ENCODE assay signal across 9 mouse cellular contexts in the genomic region with DNA sequence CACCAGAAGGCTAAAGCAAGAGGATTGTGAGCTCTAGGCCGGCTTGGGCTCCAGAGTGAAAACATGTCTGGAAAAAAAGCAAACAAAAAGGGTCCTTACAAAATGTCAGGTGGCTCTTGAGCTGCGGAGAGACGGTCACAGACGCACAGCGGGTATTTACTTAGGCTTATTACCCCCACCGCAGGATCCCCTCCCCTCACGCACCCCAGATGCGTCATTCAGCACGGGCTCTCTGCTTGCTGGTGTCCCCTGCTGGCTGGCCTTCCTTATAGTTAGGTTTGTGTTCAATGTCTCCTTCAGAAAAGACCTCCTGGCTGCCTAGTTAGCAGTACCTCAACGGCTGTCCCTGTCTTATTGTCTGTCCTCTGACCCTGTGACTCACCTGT. TPM values are rescaled to one million over a fixed set of nuclear protein-coding genes. Genes with fewer than 3 reads are reported as not detected.
A peak's percentile ranks its signal among the peaks of the same experiment; 100 is the strongest.
DNase-seq lines count a peak whose midpoint lies in the region; ATAC-seq and TF ChIP-seq lines count a peak whose summit lies in the region.
"Had no signal": no experiment of that assay in that cellular context is flagged by ENCODE, and none has a peak within 500 bp of the region (broad histone marks: within the 10 kb centered on the region; RNA-seq: fewer than 3 reads in every experiment).

No protein-coding gene starts in this region.

- no peaks in the 10 kb centered on the region for H3K36me3 ChIP-seq in forebrain, embryonic 15.5 days
- H3K36me3 ChIP-seq in limb, embryonic 12.5 days = no peaks in the 10 kb centered on the region
- no peaks in the 10 kb centered on the region for H3K36me3 ChIP-seq in midbrain, embryonic 14.5 days (ENCODE audit: control insufficient read depth, insufficient read depth, low read length)

- no peak for TF ChIP-seq POLR2A in brain, embryonic 14.5 days (IDR thresholded peaks at IDR 0.05; ENCODE audit: borderline replicate concordance, extremely low read depth, insufficient read depth, insufficient read length, poor library complexity, severe bottlenecking)

- TF ChIP-seq CTCF in brain, embryonic 14.5 days (IDR thresholded peaks at IDR 0.05; ENCODE audit: borderline replicate concordance, extremely low read depth, insufficient read depth, insufficient read length) = peak; percentile 46

- peak overlapping the region; percentile 88 for H3K4me2 ChIP-seq in forebrain, embryonic 15.5 days (replicated peaks)
- H3K4me2 ChIP-seq in limb, embryonic 12.5 days = peak overlapping the region; percentile 87
- H3K4me2 ChIP-seq in midbrain, embryonic 14.5 days (ENCODE audit: low read length) = peak overlapping the region; percentile 85

- no peaks in the 10 kb centered on the region for H3K9me3 ChIP-seq in forebrain, embryonic 15.5 days
- no peaks in the 10 kb centered on the region for H3K9me3 ChIP-seq in limb, embryonic 12.5 days
- H3K9me3 ChIP-seq in midbrain, embryonic 14.5 days (ENCODE audit: control insufficient read depth, low read length) = no peaks in the 10 kb centered on the region; the same call in 1 of the 2 replicates

- WGBS in forebrain, embryonic 15.5 days = 3% methylated on average over 10 of the region's 10 CpGs
- 4% methylated on average over 10 of the region's 10 CpGs for WGBS in limb, embryonic 12.5 days
- whole genome bisulfite sequencing in midbrain, embryonic 14.5 days = 3% methylated on average over 10 of the region's 10 CpGs

- no peaks in the 10 kb centered on the region for H3K27me3 ChIP-seq in forebrain, embryonic 15.5 days
- peaks cover 25% of the 10 kb centered on the region; the same call in 1 of the 2 replicates for H3K27me3 ChIP-seq in limb, embryonic 12.5 days
- H3K27me3 ChIP-seq in midbrain, embryonic 14.5 days (ENCODE audit: control insufficient read depth, insufficient read depth, low read length) = 0 out of 2 replicates have a peak, but pooled peaks cover 4% of the 10 kb centered on the region
- H3K27me3 ChIP-seq: Patski had no signal

- intact Hi-C loops in heart, postnatal 25 days (cut with DNase I) = no loop called here

- H3K9ac ChIP-seq in forebrain, embryonic 15.5 days (replicated peaks) = no peak overlapping the region
- H3K9ac ChIP-seq in limb, embryonic 12.5 days (replicated peaks) = peak overlapping the region; percentile 87; the same call in 1 of the 2 replicates
- no peak overlapping the region for H3K9ac ChIP-seq in midbrain, embryonic 14.5 days (replicated peaks; ENCODE audit: low read length)

- H3K4me3 ChIP-seq in forebrain, embryonic 15.5 days = 0 out of 2 replicates have a peak overlapping the region, but pooled peaks have one; percentile 72
- peak overlapping the region; percentile 70 for H3K4me3 ChIP-seq in limb, embryonic 12.5 days (replicated peaks)
- H3K4me3 ChIP-seq in midbrain, embryonic 14.5 days (replicated peaks; ENCODE audit: low read depth, low read length) = peak overlapping the region; percentile 66

- H3K27ac ChIP-seq in forebrain, embryonic 15.5 days (replicated peaks) = peak overlapping the region; percentile 91; the same call in 1 of the 2 replicates
- no peak overlapping the region; the same call in 1 of the 2 replicates for H3K27ac ChIP-seq in limb, embryonic 12.5 days
- H3K27ac ChIP-seq in midbrain, embryonic 14.5 days (replicated peaks; ENCODE audit: low read depth, low read length) = peak overlapping the region; percentile 88; the same call in 1 of the 2 replicates

- no peak for ATAC-seq in forebrain, embryonic 15.5 days (replicated peaks)
- no peak for ATAC-seq in limb, embryonic 12.5 days (ENCODE audit: insufficient number of reproducible peaks, insufficient read depth, low FRiP score, low TSS enrichment, low read depth)
- ATAC-seq in midbrain, embryonic 14.5 days (ENCODE audit: low FRiP score, low TSS enrichment) = no peak
- ATAC-seq: Patski had no signal

- DNase-seq in heart, adult 11 months = peak; percentile 91
- no peak for DNase-seq in heart, postnatal 25 days (ENCODE audit: low spot score)
- DNase-seq in brain, embryonic 14.5 days (ENCODE audit: low read depth) = peak; percentile 63
- peak; percentile 67 for DNase-seq in midbrain, embryonic 14.5 days
- DNase-seq in Muller cell, postnatal 12 days (ENCODE audit: inconsistent ontology term) = no peak
- no peak for DNase-seq in left cerebral cortex, adult 11 months (ENCODE audit: low spot score)

- peaks cover 20% of the 10 kb centered on the region for H3K4me1 ChIP-seq in forebrain, embryonic 15.5 days
- peaks cover 16% of the 10 kb centered on the region for H3K4me1 ChIP-seq in limb, embryonic 12.5 days (replicated peaks)
- H3K4me1 ChIP-seq in midbrain, embryonic 14.5 days (ENCODE audit: control insufficient read depth, insufficient read depth, low read length) = peaks cover 22% of the 10 kb centered on the region

RNA-seq across cellular contexts. Expression of a gene that starts 23.1 kb away (rescaled TPM):
- 10 to 100 TPM; 12.7 to 17.8 TPM for total RNA-seq in heart, postnatal 25 days (2021)
- 237 and 327 TPM in 2 replicates for polyA plus RNA-seq in brain, embryonic 14.5 days (2012; rRNA removed)
- 56.2 and 57.0 TPM in 2 replicates for polyA plus RNA-seq in forebrain, embryonic 15.5 days (2015; fragmentation: Nextera tagmentation; extraction: Ambion mirVana)
- 28.2 and 32.7 TPM in 2 replicates for polyA plus RNA-seq in limb, embryonic 12.5 days (2016; fragmentation: Nextera tagmentation; extraction: Ambion mirVana)
- polyA plus RNA-seq in midbrain, embryonic 14.5 days (2014; fragmentation: Nextera tagmentation; extraction: Ambion mirVana) = 77.2 and 92.7 TPM in 2 replicates

Comparison
In these comparisons a context has a peak if more than half of its experiments do, and no peak if none do; other contexts are left out.
1. DNase-seq: peak in heart, adult 11 months (single experiment), brain, embryonic 14.5 days (single experiment) and midbrain, embryonic 14.5 days (single experiment); none in heart, postnatal 25 days (single experiment), Muller cell, postnatal 12 days (single experiment) and left cerebral cortex, adult 11 months (single experiment).
2. Peak in every context shown above with its lines, with median percentiles within 50 percentile points of each other: H3K4me2 ChIP-seq and H3K4me3 ChIP-seq.